Mouse (Mus musculus) common myeloid progenitor, adult 5-6 weeks (primary cell): ENCODE results near the gene Slc45a2. TPM values are rescaled to one million over a fixed set of nuclear protein-coding genes. Genes with fewer than 3 reads are reported as not detected.

Experiments used
- ATAC-seq: replicated peaks from 2 replicates; pipeline ENCODE4 v1.8.0; 2016; ENCODE audit warnings: low read depth, mild to moderate bottlenecking, moderate TSS enrichment, inconsistent platforms; ENCODE audit not compliant: poor library complexity, severe bottlenecking
- total RNA-seq: library from RNA; stranded (forward); fragments of 200-1000, 187-1606 nt; gene quantifications from 2 replicates; pipeline ENCODE4 v1.2.3, GENCODE M21; 2017

The Slc45a2 gene
- total RNA-seq, 1 experiment from 2014 or later: not detected

- ATAC-seq: no peak
These were observed 689 bp upstream of the Slc45a2 start for GRCm38 (mm10) chr15:10999832-11000231.

GRCm38 (mm10) chr15:11003791-11004190 is 3.3 kb downstream of the Slc45a2 start:
- no peak for ATAC-seq

GRCm38 (mm10) chr15:11004646-11005045 is 4.1 kb downstream of the Slc45a2 start:
- no peak for ATAC-seq

GRCm38 (mm10) chr15:11008756-11009155 is 8.2 kb downstream of the Slc45a2 start:
- ATAC-seq: no peak

- no peak for ATAC-seq
These were observed 10.5 kb downstream of the Slc45a2 start for GRCm38 (mm10) chr15:11010976-11011548.

GRCm38 (mm10) chr15:11014931-11015330 is 14.4 kb downstream of the Slc45a2 start:
- ATAC-seq: no peak

GRCm38 (mm10) chr15:11026801-11027561 is 26.5 kb downstream of the Slc45a2 start:
- ATAC-seq: no peak

- no peak for ATAC-seq
These were observed 29.7 kb downstream of the Slc45a2 start for GRCm38 (mm10) chr15:11030188-11030587.

- no peak for ATAC-seq
These were observed 35.5 kb downstream of the Slc45a2 start for GRCm38 (mm10) chr15:11035947-11036474.

- ATAC-seq: no peak
These were observed 36.2 kb downstream of the Slc45a2 start for GRCm38 (mm10) chr15:11036535-11037375.

GRCm38 (mm10) chr15:11037376-11037695 is 36.8 kb downstream of the Slc45a2 start:
- no peak for ATAC-seq

- ATAC-seq: no peak
These were observed 37.2 kb downstream of the Slc45a2 start, which contains the start of gene Rxfp3 for GRCm38 (mm10) chr15:11037711-11038110. Rxfp3 (minus strand) TSS chr15:11037991.

- no peak for ATAC-seq
These were observed 38.0 kb downstream of the Slc45a2 start for GRCm38 (mm10) chr15:11038476-11038875.

- no peak for ATAC-seq
These were observed 39.5 kb downstream of the Slc45a2 start for GRCm38 (mm10) chr15:11040067-11040466.

- no peak for ATAC-seq
These were observed 40.7 kb downstream of the Slc45a2 start for GRCm38 (mm10) chr15:11041229-11041628.

- ATAC-seq: no peak
These were observed 42.3 kb downstream of the Slc45a2 start for GRCm38 (mm10) chr15:11042828-11043227.

GRCm38 (mm10) chr15:11053678-11054439 is 53.3 kb downstream of the Slc45a2 start:
- ATAC-seq: no peak

GRCm38 (mm10) chr15:11054440-11055080 is 54.0 kb downstream of the Slc45a2 start:
- ATAC-seq: no peak

- no peak for ATAC-seq
These were observed 62.4 kb downstream of the Slc45a2 start for GRCm38 (mm10) chr15:11062903-11063302.
